Comparison of ENCODE assay signal across 19 mouse cellular contexts in the genomic region with DNA sequence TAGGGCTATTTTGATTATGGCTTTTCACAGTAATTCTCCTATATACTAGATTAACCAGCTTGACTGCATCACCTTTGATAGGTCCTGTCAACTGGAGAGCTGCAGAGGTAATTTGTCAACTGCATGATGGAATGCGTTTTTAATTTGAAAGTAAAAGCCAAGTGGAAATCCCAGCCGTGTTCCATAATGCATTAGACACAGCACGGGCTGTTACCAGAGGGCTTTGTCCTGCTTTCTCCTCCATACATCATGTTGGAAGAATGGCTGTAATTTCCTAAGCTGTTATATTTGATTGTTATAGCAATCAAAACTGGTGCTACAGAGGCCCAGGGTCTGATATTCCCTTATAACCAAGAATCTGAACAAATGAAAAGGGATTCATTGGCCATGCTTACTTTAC.
DNase-seq lines count a peak whose midpoint lies in the region; ATAC-seq and TF ChIP-seq lines count a peak whose summit lies in the region.
"Had no signal": no experiment of that assay in that cellular context is flagged by ENCODE, and none has a peak within 500 bp of the region (broad histone marks: within the 10 kb centered on the region; RNA-seq: fewer than 3 reads in every experiment).

No protein-coding gene starts in this region.

- H3K4me3 ChIP-seq in forebrain, embryonic 12.5 days (replicated peaks) = no peak overlapping the region
- H3K4me3 ChIP-seq in forebrain, embryonic 10.5 days = no peak overlapping the region
- H3K4me3 ChIP-seq in kidney, postnatal 0 days (replicated peaks; ENCODE audit: low read depth, low read length) = no peak overlapping the region
- no peak overlapping the region for H3K4me3 ChIP-seq in embryonic facial prominence, embryonic 14.5 days (ENCODE audit: low read depth, low read length)
- H3K4me3 ChIP-seq in midbrain, embryonic 13.5 days (replicated peaks) = no peak overlapping the region
- H3K4me3 ChIP-seq: heart, embryonic 15.5 days had no signal

- DNase-seq in forebrain, embryonic 10.5 days (ENCODE audit: extremely low spot score, low spot score) = no peak
- DNase-seq in kidney, postnatal 0 days (ENCODE audit: low spot score) = peak; percentile 40
- DNase-seq in kidney, postnatal 4 days = no peak
- DNase-seq in embryonic facial prominence, embryonic 14.5 days (ENCODE audit: low spot score) = peak; percentile 65
- DNase-seq in ovary, postnatal 10 days (ENCODE audit: low spot score) = no peak
- DNase-seq in frontal cortex, postnatal 14 days (ENCODE audit: low spot score in 2 of 2) = no peak
- DNase-seq: adrenal gland, postnatal 10 days; cerebellum, adult 11-12 months; cerebellum, postnatal 36 days; heart, adult 11 months; kidney, adult 11 months; kidney, postnatal 14 days; liver; liver, postnatal 0 days; thymus, adult 18-20 months had no signal

- no peak overlapping the region for H3K4me2 ChIP-seq in forebrain, embryonic 12.5 days
- no peak overlapping the region for H3K4me2 ChIP-seq in kidney, postnatal 0 days (ENCODE audit: low read length)
- no peak overlapping the region for H3K4me2 ChIP-seq in embryonic facial prominence, embryonic 14.5 days (ENCODE audit: low read depth, low read length)
- H3K4me2 ChIP-seq in midbrain, embryonic 13.5 days (replicated peaks) = no peak overlapping the region
- H3K4me2 ChIP-seq: heart, embryonic 15.5 days had no signal

- no peaks in the 10 kb centered on the region for H3K27me3 ChIP-seq in forebrain, embryonic 12.5 days
- H3K27me3 ChIP-seq in forebrain, embryonic 10.5 days (ENCODE audit: poor library complexity, severe bottlenecking) = no peaks in the 10 kb centered on the region
- H3K27me3 ChIP-seq in kidney, postnatal 0 days (ENCODE audit: insufficient read depth, low read length) = no peaks in the 10 kb centered on the region
- H3K27me3 ChIP-seq in embryonic facial prominence, embryonic 14.5 days (replicated peaks; ENCODE audit: control insufficient read depth, insufficient read depth, low read length) = no peaks in the 10 kb centered on the region
- no peaks in the 10 kb centered on the region for H3K27me3 ChIP-seq in midbrain, embryonic 13.5 days
- H3K27me3 ChIP-seq: CH12.LX; heart, embryonic 15.5 days had no signal

- no peak overlapping the region for H3K9ac ChIP-seq in forebrain, embryonic 12.5 days
- no peak overlapping the region for H3K9ac ChIP-seq in kidney, postnatal 0 days (ENCODE audit: low read depth, low read length)
- H3K9ac ChIP-seq in embryonic facial prominence, embryonic 14.5 days (ENCODE audit: low read depth, low read length) = no peak overlapping the region
- no peak overlapping the region for H3K9ac ChIP-seq in midbrain, embryonic 13.5 days (replicated peaks)
- H3K9ac ChIP-seq: heart, embryonic 15.5 days; liver, postnatal 0 days had no signal

- H3K4me1 ChIP-seq in forebrain, embryonic 12.5 days = peaks cover 19% of the 10 kb centered on the region
- H3K4me1 ChIP-seq in forebrain, embryonic 10.5 days = peaks cover 17% of the 10 kb centered on the region
- H3K4me1 ChIP-seq in kidney, postnatal 0 days (replicated peaks; ENCODE audit: insufficient read depth, low read length) = 0 out of 2 replicates have a peak, but pooled peaks cover 3% of the 10 kb centered on the region
- H3K4me1 ChIP-seq in embryonic facial prominence, embryonic 14.5 days (ENCODE audit: control insufficient read depth, insufficient read depth, low read length) = peaks cover 8% of the 10 kb centered on the region; the same call in 1 of the 2 replicates
- peaks cover 36% of the 10 kb centered on the region for H3K4me1 ChIP-seq in midbrain, embryonic 13.5 days (replicated peaks)

- H3K36me3 ChIP-seq in forebrain, embryonic 12.5 days (replicated peaks) = no peaks in the 10 kb centered on the region
- no peaks in the 10 kb centered on the region for H3K36me3 ChIP-seq in forebrain, embryonic 10.5 days (replicated peaks)
- no peaks in the 10 kb centered on the region for H3K36me3 ChIP-seq in kidney, postnatal 0 days (ENCODE audit: insufficient read depth, low read length)
- H3K36me3 ChIP-seq in embryonic facial prominence, embryonic 14.5 days (ENCODE audit: control insufficient read depth, insufficient read depth, low read length) = no peaks in the 10 kb centered on the region
- H3K36me3 ChIP-seq in midbrain, embryonic 13.5 days = no peaks in the 10 kb centered on the region
- H3K36me3 ChIP-seq: heart, embryonic 15.5 days had no signal

- no peaks in the 10 kb centered on the region for H3K9me3 ChIP-seq in forebrain, embryonic 12.5 days
- H3K9me3 ChIP-seq in forebrain, embryonic 10.5 days = no peaks in the 10 kb centered on the region
- no peaks in the 10 kb centered on the region for H3K9me3 ChIP-seq in kidney, postnatal 0 days (replicated peaks; ENCODE audit: low read length)
- H3K9me3 ChIP-seq in embryonic facial prominence, embryonic 14.5 days (ENCODE audit: control insufficient read depth, low read length) = no peaks in the 10 kb centered on the region
- H3K9me3 ChIP-seq in midbrain, embryonic 13.5 days = no peaks in the 10 kb centered on the region
- H3K9me3 ChIP-seq: heart, embryonic 15.5 days had no signal

- H3K27ac ChIP-seq in forebrain, embryonic 12.5 days = peak overlapping the region; percentile 65
- no peak overlapping the region for H3K27ac ChIP-seq in forebrain, embryonic 10.5 days
- no peak overlapping the region for H3K27ac ChIP-seq in kidney, postnatal 0 days
- H3K27ac ChIP-seq in embryonic facial prominence, embryonic 14.5 days (replicated peaks; ENCODE audit: low read depth, low read length) = no peak overlapping the region
- H3K27ac ChIP-seq in midbrain, embryonic 13.5 days = peak overlapping the region; percentile 68
- H3K27ac ChIP-seq: heart, embryonic 15.5 days had no signal

- TF ChIP-seq CTCF in kidney, postnatal 0 days (IDR thresholded peaks at IDR 0.05; ENCODE audit: low read depth) = no peak

- no peak for ATAC-seq in forebrain, embryonic 12.5 days (ENCODE audit: low FRiP score)
- ATAC-seq in kidney, postnatal 0 days (replicated peaks; ENCODE audit: low FRiP score, low read depth) = no peak
- ATAC-seq in embryonic facial prominence, embryonic 14.5 days (ENCODE audit: low read depth) = peak; percentile 58; the same call in 1 of the 2 replicates
- ATAC-seq in midbrain, embryonic 13.5 days = 0 out of 2 replicates have a peak, but pooled peaks have one; percentile 34
- ATAC-seq: liver, postnatal 0 days had no signal

- 75% methylated on average over 3 of the region's 3 CpGs for WGBS in forebrain, embryonic 12.5 days
- 88% methylated on average over 3 of the region's 3 CpGs for WGBS in forebrain, embryonic 10.5 days
- 36% methylated on average over 3 of the region's 3 CpGs for WGBS in kidney, postnatal 0 days
- WGBS in embryonic facial prominence, embryonic 14.5 days = 40% methylated on average over 3 of the region's 3 CpGs
- 39% methylated on average over 3 of the region's 3 CpGs for WGBS in midbrain, embryonic 13.5 days

Comparison
In these comparisons a context has a peak if more than half of its experiments do, and no peak if none do; other contexts are left out.
1. H3K27ac ChIP-seq: peak in forebrain, embryonic 12.5 days (single experiment) and midbrain, embryonic 13.5 days (single experiment); none in forebrain, embryonic 10.5 days (single experiment), kidney, postnatal 0 days (single experiment) and embryonic facial prominence, embryonic 14.5 days (single experiment).
2. DNase-seq: peak in kidney, postnatal 0 days (single experiment) and embryonic facial prominence, embryonic 14.5 days (single experiment); none in forebrain, embryonic 10.5 days (single experiment), kidney, postnatal 4 days (0 of 2), ovary, postnatal 10 days (single experiment) and frontal cortex, postnatal 14 days (0 of 2).
3. ATAC-seq: peak in embryonic facial prominence, embryonic 14.5 days (single experiment) and midbrain, embryonic 13.5 days (single experiment); none in forebrain, embryonic 12.5 days (single experiment) and kidney, postnatal 0 days (single experiment).